Mouse (Mus musculus) adipose tissue, adult 10 weeks (tissue): ENCODE data around the gene Sgpp1. TPM values are rescaled to one million over a fixed set of nuclear protein-coding genes. Genes with fewer than 3 reads are reported as not detected.

Source experiments
- polyA plus RNA-seq: library from polyadenylated mRNA; stranded (reverse); fragments of 350-450 nt; fragmentation: Illumina TruSeq; extraction: RNeasy Lipid Tissue Mini Kit (QIAGEN cat#74804); gene quantifications from one replicate; pipeline ENCODE4 v1.2.3, GENCODE M21; 2014; ENCODE audit warnings: low read depth, low replicate concordance

Gene Sgpp1
- 165 TPM for polyA plus RNA-seq

GRCm38 (mm10) chr12:75735246-75736200 lies at the start of gene Sgpp1:
Gene Sgpp1, minus strand, starts transcription at chr12:75735729.

GRCm38 (mm10) chr12:75669258-75670106 lies 66.0 kb downstream of the Sgpp1 start, which contains the start of gene Wdr89:
Gene Wdr89, minus strand, starts transcription at chr12:75669537.

Other genes starting within 250 kb of the Sgpp1 start
- 22.2 TPM for gene Ppp2r5e, start 139.5 kb downstream of the Sgpp1 start, polyA plus RNA-seq
- gene Wdr89, start 66.2 kb downstream of the Sgpp1 start, polyA plus RNA-seq = 6.4 TPM
- 116 TPM for gene Syne2, start 82.4 kb upstream of the Sgpp1 start, polyA plus RNA-seq